Mouse (Mus musculus): Measurements from ENCODE around the gene Dnah8. TPM values are rescaled to one million over a fixed set of nuclear protein-coding genes. Genes with fewer than 3 reads are reported as not detected.
"Not testable (repeated sequence)": the region's sequence is repeated elsewhere in the genome, so short reads cannot be mapped to it uniquely, and the experiment has no call there.

Gene Dnah8
- polyA plus RNA-seq, 1 experiment from 2014 or later: 0.98 TPM

GRCm38 (mm10) chr17:30611221-30612074, 12.7 kb upstream of the Dnah8 start:
- Histone ChIP-seq H3K27ac (peak overlapping the region; percentile 82), H3K27me3 (no peaks in the 10 kb centered on the region), H3K4me3 (replicated peaks) (peak overlapping the region; percentile 62), H3K4me2 (peak overlapping the region; percentile 58), H3K4me1 (peaks cover 34% of the 10 kb centered on the region), H3K9ac (peak overlapping the region; percentile 63), H3K9me3 (no peaks in the 10 kb centered on the region), H3K36me3 (replicated peaks) (no peaks in the 10 kb centered on the region)
- ATAC-seq (ENCODE audit: low FRiP score): no peak
- WGBS: 24% methylated on average over 18 of the region's 18 CpGs

GRCm38 (mm10) chr17:30612075-30612859, 11.9 kb upstream of the Dnah8 start:
- H3K4me2 ChIP-seq: peak overlapping the region; percentile 58
- H3K27me3 ChIP-seq: no peaks in the 10 kb centered on the region
- peak overlapping the region; percentile 82 for H3K27ac ChIP-seq
- peak; percentile 100 for ATAC-seq (ENCODE audit: low FRiP score)
- no peaks in the 10 kb centered on the region for H3K9me3 ChIP-seq
- H3K9ac ChIP-seq: peak overlapping the region; percentile 63
- no peaks in the 10 kb centered on the region for H3K36me3 ChIP-seq (replicated peaks)
- WGBS: under 1% methylated on average over 34 of the region's 34 CpGs
- peak overlapping the region; percentile 62 for H3K4me3 ChIP-seq (replicated peaks)
- H3K4me1 ChIP-seq: peaks cover 30% of the 10 kb centered on the region

- Histone ChIP-seq H3K4me2 (no peak overlapping the region), H3K36me3 (replicated peaks) (no peaks in the 10 kb centered on the region), H3K9ac (no peak overlapping the region), H3K27me3 (no peaks in the 10 kb centered on the region), H3K9me3 (no peaks in the 10 kb centered on the region), H3K27ac (no peak overlapping the region), H3K4me1 (peaks cover 19% of the 10 kb centered on the region), H3K4me3 (replicated peaks) (no peak overlapping the region)
- ATAC-seq (ENCODE audit: low FRiP score): no peak
Observed at GRCm38 (mm10) chr17:30613350-30613749, 10.8 kb upstream of the Dnah8 start.

- Histone ChIP-seq H3K27ac (no peak overlapping the region), H3K4me2 (no peak overlapping the region), H3K4me3 (replicated peaks) (no peak overlapping the region), H3K9me3 (no peaks in the 10 kb centered on the region), H3K27me3 (no peaks in the 10 kb centered on the region), H3K36me3 (replicated peaks) (no peaks in the 10 kb centered on the region), H3K9ac (no peak overlapping the region), H3K4me1 (peaks cover 9% of the 10 kb centered on the region)
- ATAC-seq (ENCODE audit: low FRiP score): no peak
- 88% methylated on average over 5 of the region's 5 CpGs for WGBS
Observed at GRCm38 (mm10) chr17:30616203-30616602, 8.0 kb upstream of the Dnah8 start.

GRCm38 (mm10) chr17:30618136-30618891, 5.8 kb upstream of the Dnah8 start:
- Histone ChIP-seq H3K4me3 (replicated peaks) (no peak overlapping the region), H3K27me3 (no peaks in the 10 kb centered on the region), H3K4me2 (no peak overlapping the region), H3K27ac (no peak overlapping the region), H3K9me3 (no peaks in the 10 kb centered on the region), H3K36me3 (replicated peaks) (no peaks in the 10 kb centered on the region), H3K9ac (no peak overlapping the region), H3K4me1 (no peaks in the 10 kb centered on the region)
- no peak for ATAC-seq (ENCODE audit: low FRiP score)
- 92% methylated on average over 3 of the region's 3 CpGs for WGBS

GRCm38 (mm10) chr17:30619153-30619552, 5.0 kb upstream of the Dnah8 start:
- Histone ChIP-seq H3K9ac (no peak overlapping the region), H3K27me3 (no peaks in the 10 kb centered on the region), H3K4me1 (no peaks in the 10 kb centered on the region), H3K36me3 (replicated peaks) (no peaks in the 10 kb centered on the region), H3K4me3 (replicated peaks) (no peak overlapping the region), H3K9me3 (no peaks in the 10 kb centered on the region), H3K4me2 (no peak overlapping the region), H3K27ac (no peak overlapping the region)
- ATAC-seq (ENCODE audit: low FRiP score): no peak
- WGBS: 65% methylated on average over 2 of the region's 2 CpGs

- no peak overlapping the region for H3K4me2 ChIP-seq
- no peaks in the 10 kb centered on the region for H3K36me3 ChIP-seq (replicated peaks)
- no peaks in the 10 kb centered on the region for H3K27me3 ChIP-seq
- no peak overlapping the region for H3K4me3 ChIP-seq (replicated peaks)
- no peak overlapping the region for H3K9ac ChIP-seq
- WGBS: 76% methylated on average over 2 of the region's 2 CpGs
- H3K27ac ChIP-seq: no peak overlapping the region
- no peaks in the 10 kb centered on the region for H3K9me3 ChIP-seq
- no peaks in the 10 kb centered on the region for H3K4me1 ChIP-seq
- no peak for ATAC-seq (ENCODE audit: low FRiP score)
Observed at GRCm38 (mm10) chr17:30620548-30620947, 3.6 kb upstream of the Dnah8 start.

GRCm38 (mm10) chr17:30621450-30621849, 2.7 kb upstream of the Dnah8 start:
- ATAC-seq (ENCODE audit: low FRiP score): no peak
- H3K27me3 ChIP-seq: no peaks in the 10 kb centered on the region
- no peak overlapping the region for H3K4me3 ChIP-seq (replicated peaks)
- H3K36me3 ChIP-seq (replicated peaks): no peaks in the 10 kb centered on the region
- no peak overlapping the region for H3K27ac ChIP-seq
- no peak overlapping the region for H3K4me2 ChIP-seq
- H3K9me3 ChIP-seq: no peaks in the 10 kb centered on the region
- no peaks in the 10 kb centered on the region for H3K4me1 ChIP-seq
- WGBS: 68% methylated on average over 4 of the region's 4 CpGs
- no peak overlapping the region for H3K9ac ChIP-seq

GRCm38 (mm10) chr17:30623200-30623599, 954 bp upstream of the Dnah8 start:
- ATAC-seq (ENCODE audit: low FRiP score): no peak
- no peak overlapping the region for H3K4me3 ChIP-seq (replicated peaks)
- no peak overlapping the region for H3K4me2 ChIP-seq
- no peak overlapping the region for H3K9ac ChIP-seq
- no peak overlapping the region for H3K27ac ChIP-seq
- H3K4me1 ChIP-seq: no peaks in the 10 kb centered on the region
- no peaks in the 10 kb centered on the region for H3K36me3 ChIP-seq (replicated peaks)
- WGBS: 85% methylated on average over 3 of the region's 3 CpGs
- no peaks in the 10 kb centered on the region for H3K27me3 ChIP-seq
- H3K9me3 ChIP-seq: no peaks in the 10 kb centered on the region

- ATAC-seq (ENCODE audit: low FRiP score); H3K27ac ChIP-seq; H3K9me3 ChIP-seq; H3K9ac ChIP-seq; H3K4me3 ChIP-seq (replicated peaks); H3K4me2 ChIP-seq; H3K36me3 ChIP-seq (replicated peaks); H3K4me1 ChIP-seq; H3K27me3 ChIP-seq: not testable (repeated sequence)
- WGBS: no CpG with 5 or more reads among the region's 20 CpGs
Observed at GRCm38 (mm10) chr17:30626719-30627118, 2.6 kb downstream of the Dnah8 start, which contains the start of gene Glo1. Gene Glo1 (minus strand): TSS chr17:30626871.

GRCm38 (mm10) chr17:30635367-30635766, 11.2 kb downstream of the Dnah8 start:
- Histone ChIP-seq H3K27me3 (no peaks in the 10 kb centered on the region; the same call in 1 of the 2 replicates), H3K9me3 (no peaks in the 10 kb centered on the region), H3K4me1 (peaks cover 9% of the 10 kb centered on the region; the same call in 1 of the 2 replicates), H3K27ac (no peak overlapping the region), H3K4me2 (peak overlapping the region; percentile 31), H3K9ac (no peak overlapping the region), H3K4me3 (replicated peaks) (no peak overlapping the region), H3K36me3 (replicated peaks) (no peaks in the 10 kb centered on the region)
- no peak for ATAC-seq (ENCODE audit: low FRiP score)
- 21% methylated on average over 15 of the region's 17 CpGs for WGBS

GRCm38 (mm10) chr17:30637714-30638113, 13.6 kb downstream of the Dnah8 start:
- Histone ChIP-seq H3K9ac (no peak overlapping the region), H3K9me3 (no peaks in the 10 kb centered on the region), H3K36me3 (replicated peaks) (no peaks in the 10 kb centered on the region), H3K4me1 (peaks cover 9% of the 10 kb centered on the region; the same call in 1 of the 2 replicates), H3K4me3 (replicated peaks) (no peak overlapping the region), H3K4me2 (no peak overlapping the region), H3K27ac (peak overlapping the region; percentile 26; the same call in 1 of the 2 replicates), H3K27me3 (no peaks in the 10 kb centered on the region; the same call in 1 of the 2 replicates)
- no peak for ATAC-seq (ENCODE audit: low FRiP score)
- 71% methylated on average over 1 of the region's 1 CpGs for WGBS

All from forebrain, embryonic 12.5 days (tissue).